Mouse (Mus musculus) granulocyte monocyte progenitor cell, adult 5-6 weeks (primary cell): Measurements from ENCODE around the gene Xlr3a. TPM values are rescaled to one million over a fixed set of nuclear protein-coding genes. Genes with fewer than 3 reads are reported as not detected.

Experiments
- total RNA-seq, 2 experiments: library from RNA; stranded (forward) in 1 of 2; stranded (reverse) in 1 of 2; fragments of 200-712, 200-1000 nt in 1 of 2; fragments of >200 nt in 1 of 2; fragmentation: Nextera tagmentation in 1 of 2; gene quantifications; 2 replicates each; pipeline ENCODE4 v1.2.3; 2014 to 2017

Gene Xlr3a
- total RNA-seq, 2 experiments from 2014 or later = 1.8 to 4.2 TPM

Other genes starting within 250 kb of the Xlr3a start
- 52.3 and 71.4 TPM in 2 replicates for gene Cetn2, start 178.7 kb downstream of the Xlr3a start, total RNA-seq (2014; fragmentation: Nextera tagmentation)
- 93.3 and 127 TPM in 2 replicates for gene Cetn2, start 178.7 kb downstream of the Xlr3a start, total RNA-seq (2017)
- 12.4 and 20.2 TPM in 2 replicates for gene Nsdhl, start 178.5 kb downstream of the Xlr3a start, total RNA-seq (2014; fragmentation: Nextera tagmentation)
- 15.2 and 17.9 TPM in 2 replicates for gene Nsdhl, start 178.5 kb downstream of the Xlr3a start, total RNA-seq (2017)
- gene Zfp185, start 109.8 kb downstream of the Xlr3a start, total RNA-seq (2014; fragmentation: Nextera tagmentation) = not detected in 2 replicates
- not detected in 2 replicates for gene Zfp185, start 109.8 kb downstream of the Xlr3a start, total RNA-seq (2017)
- not detected in 2 replicates for gene Pnma5, start 60.0 kb downstream of the Xlr3a start, total RNA-seq (2014; fragmentation: Nextera tagmentation)
- gene Pnma5, start 60.0 kb downstream of the Xlr3a start, total RNA-seq (2017) = not detected in 2 replicates
- not detected in 2 replicates for gene Pnma3, start 32.3 kb downstream of the Xlr3a start, total RNA-seq (2014; fragmentation: Nextera tagmentation)
- not detected in 2 replicates for gene Pnma3, start 32.3 kb downstream of the Xlr3a start, total RNA-seq (2017)
- 23.8 and 24.8 TPM in 2 replicates for gene Xlr4a, start 14.6 kb downstream of the Xlr3a start, total RNA-seq (2014; fragmentation: Nextera tagmentation)
- gene Xlr4a, start 14.6 kb downstream of the Xlr3a start, total RNA-seq (2017) = 10.9 and 14.2 TPM in 2 replicates
- gene Gm14685, start 20.0 kb upstream of the Xlr3a start, total RNA-seq (2014; fragmentation: Nextera tagmentation) = not detected in 2 replicates
- gene Gm14685, start 20.0 kb upstream of the Xlr3a start, total RNA-seq (2017) = not detected in 2 replicates
- gene Xlr5b, start 51.7 kb upstream of the Xlr3a start, total RNA-seq (2014; fragmentation: Nextera tagmentation) = not detected in 2 replicates
- gene Xlr5b, start 51.7 kb upstream of the Xlr3a start, total RNA-seq (2017) = not detected in 2 replicates
- gene DXBay18, start 52.4 kb upstream of the Xlr3a start, total RNA-seq (2014; fragmentation: Nextera tagmentation) = not detected in 2 replicates
- gene DXBay18, start 52.4 kb upstream of the Xlr3a start, total RNA-seq (2017) = not detected in 2 replicates
- gene Spin2d, start 79.9 kb upstream of the Xlr3a start, total RNA-seq (2014; fragmentation: Nextera tagmentation) = not detected in 2 replicates
- 1.6 TPM in 1 of 2 replicates, not detected in the other for gene Spin2d, start 79.9 kb upstream of the Xlr3a start, total RNA-seq (2017)
- 1.3 and 16.8 TPM in 2 replicates for gene Xlr3b, start 95.1 kb upstream of the Xlr3a start, total RNA-seq (2014; fragmentation: Nextera tagmentation)
- 7.8 and 7.9 TPM in 2 replicates for gene Xlr3b, start 95.1 kb upstream of the Xlr3a start, total RNA-seq (2017)
- gene Xlr4b, start 117.2 kb upstream of the Xlr3a start, total RNA-seq (2014; fragmentation: Nextera tagmentation) = 17.1 and 17.2 TPM in 2 replicates
- gene Xlr4b, start 117.2 kb upstream of the Xlr3a start, total RNA-seq (2017) = 13.2 and 15.7 TPM in 2 replicates
- 2.3 and 5.9 TPM in 2 replicates for gene F8a, start 131.2 kb upstream of the Xlr3a start, total RNA-seq (2014; fragmentation: Nextera tagmentation)
- 3.9 and 4.2 TPM in 2 replicates for gene F8a, start 131.2 kb upstream of the Xlr3a start, total RNA-seq (2017)
- 2.9 and 13.5 TPM in 2 replicates for gene Xlr4c, start 146.0 kb upstream of the Xlr3a start, total RNA-seq (2014; fragmentation: Nextera tagmentation)
- 5.9 and 8.6 TPM in 2 replicates for gene Xlr4c, start 146.0 kb upstream of the Xlr3a start, total RNA-seq (2017)
- not detected in 2 replicates for gene Xlr3c, start 168.3 kb upstream of the Xlr3a start, total RNA-seq (2014; fragmentation: Nextera tagmentation)
- gene Xlr3c, start 168.3 kb upstream of the Xlr3a start, total RNA-seq (2017) = not detected in 2 replicates
- gene Xlr5a, start 195.9 kb upstream of the Xlr3a start, total RNA-seq (2014; fragmentation: Nextera tagmentation) = not detected in 2 replicates
- not detected in 2 replicates for gene Xlr5a, start 195.9 kb upstream of the Xlr3a start, total RNA-seq (2017)
- not detected in 2 replicates for gene Xlr5c, start 195.9 kb upstream of the Xlr3a start, total RNA-seq (2014; fragmentation: Nextera tagmentation)
- gene Xlr5c, start 195.9 kb upstream of the Xlr3a start, total RNA-seq (2017) = not detected in 2 replicates
- not detected in 2 replicates for gene Gm45015, start 239.7 kb upstream of the Xlr3a start, total RNA-seq (2014; fragmentation: Nextera tagmentation)
- gene Gm45015, start 239.7 kb upstream of the Xlr3a start, total RNA-seq (2017) = not detected in 2 replicates
- 8.5 and 11.9 TPM in 2 replicates for gene Zfp275, start 245.5 kb upstream of the Xlr3a start, total RNA-seq (2014; fragmentation: Nextera tagmentation)
- gene Zfp275, start 245.5 kb upstream of the Xlr3a start, total RNA-seq (2017) = 7.9 and 8.1 TPM in 2 replicates